ENCODE assay signal across 8 mouse cellular contexts in the genomic region with DNA sequence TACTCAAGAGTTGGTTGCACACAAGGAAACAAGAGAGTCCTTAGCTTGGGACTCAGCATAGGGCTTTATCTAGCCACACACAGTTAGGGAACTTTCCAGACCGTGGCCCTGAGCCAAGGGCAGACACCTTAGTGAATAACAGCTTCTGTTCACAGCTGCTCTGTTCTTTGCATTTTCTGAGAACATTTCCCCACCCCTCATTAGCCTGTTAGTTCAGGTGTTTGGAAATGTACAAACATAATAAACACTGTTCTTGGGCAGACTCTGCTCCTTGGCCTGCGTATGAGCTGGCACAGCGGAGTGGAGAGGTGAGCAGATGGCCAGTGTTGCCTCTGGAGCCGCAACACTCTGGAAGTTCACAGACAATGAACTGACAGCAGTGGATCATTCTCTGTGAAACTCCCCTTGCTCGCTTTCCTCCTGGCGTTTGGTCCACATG.
DNase-seq lines count a peak whose midpoint lies in the region; ATAC-seq and TF ChIP-seq lines count a peak whose summit lies in the region.

No protein-coding gene starts in this region.

- no peak for TF ChIP-seq CTCF in gastrocnemius, adult 2 months (IDR thresholded peaks at IDR 0.05)

- H3K36me3 ChIP-seq in liver, embryonic 16.5 days (ENCODE audit: control insufficient read depth, insufficient read depth) = no peaks in the 10 kb centered on the region
- H3K36me3 ChIP-seq in midbrain, embryonic 16.5 days (ENCODE audit: control insufficient read depth, insufficient read depth, low read length) = no peaks in the 10 kb centered on the region

- H3K9me3 ChIP-seq in liver, embryonic 16.5 days (replicated peaks; ENCODE audit: control insufficient read depth, low read length) = no peaks in the 10 kb centered on the region
- no peaks in the 10 kb centered on the region for H3K9me3 ChIP-seq in midbrain, embryonic 16.5 days (replicated peaks; ENCODE audit: control insufficient read depth, low read length, poor library complexity, severe bottlenecking)

- H3K27ac ChIP-seq in gastrocnemius, adult 2 months = peak overlapping the region; percentile 65
- H3K27ac ChIP-seq in liver, embryonic 16.5 days (ENCODE audit: low read length) = no peak overlapping the region
- no peak overlapping the region for H3K27ac ChIP-seq in midbrain, embryonic 16.5 days (ENCODE audit: low read length)

- ATAC-seq in liver, embryonic 16.5 days (ENCODE audit: low read depth) = peak; percentile 62; the same call in 1 of the 2 replicates
- no peak for ATAC-seq in midbrain, embryonic 16.5 days

- H3K4me1 ChIP-seq in liver, embryonic 16.5 days (ENCODE audit: control insufficient read depth, low read depth, low read length) = peaks cover 6% of the 10 kb centered on the region
- no peaks in the 10 kb centered on the region for H3K4me1 ChIP-seq in midbrain, embryonic 16.5 days (ENCODE audit: control insufficient read depth, insufficient read depth, low read length)

- no peak overlapping the region for H3K4me3 ChIP-seq in gastrocnemius, adult 2 months
- H3K4me3 ChIP-seq in liver, embryonic 16.5 days (ENCODE audit: low read depth, low read length) = no peak overlapping the region
- no peak overlapping the region for H3K4me3 ChIP-seq in midbrain, embryonic 16.5 days (ENCODE audit: low read depth, low read length)

- H3K27me3 ChIP-seq in liver, embryonic 16.5 days (ENCODE audit: control insufficient read depth, insufficient read depth, low read depth, low read length) = no peaks in the 10 kb centered on the region
- no peaks in the 10 kb centered on the region for H3K27me3 ChIP-seq in midbrain, embryonic 16.5 days (ENCODE audit: control insufficient read depth, insufficient read depth, low read depth, low read length)

- DNase-seq in gastrocnemius, adult 2 months = peak; percentile 54
- no peak for DNase-seq in gastrocnemius, postnatal 25 days
- DNase-seq in NIH3T3 (ENCODE audit: low read depth) = peak; percentile 11
- peak; percentile 23 to 28 for DNase-seq in heart, adult 9 months (ENCODE audit: low spot score in 2 of 2)
- no peak for DNase-seq in left cerebral cortex, postnatal 25 days (ENCODE audit: low spot score in 2 of 2)
- no peak for DNase-seq in ovary, adult 18-20 months (ENCODE audit: low spot score)

- H3K4me2 ChIP-seq in liver, embryonic 16.5 days (ENCODE audit: low read depth, low read length) = no peak overlapping the region
- H3K4me2 ChIP-seq in midbrain, embryonic 16.5 days (ENCODE audit: low read length) = no peak overlapping the region

- intact Hi-C loops in gastrocnemius, adult 2 months (cut with DNase I) = no loop called here
- intact Hi-C loops in left cerebral cortex, postnatal 25 days (cut with DNase I) = no loop called here

- H3K9ac ChIP-seq in liver, embryonic 16.5 days (ENCODE audit: low read depth, low read length) = no peak overlapping the region
- no peak overlapping the region for H3K9ac ChIP-seq in midbrain, embryonic 16.5 days (ENCODE audit: low read depth, low read length)

- WGBS in liver, embryonic 16.5 days (ENCODE audit: insufficient replicate concordance) = 66% methylated on average over 6 of the region's 6 CpGs
- 73% methylated on average over 6 of the region's 6 CpGs for WGBS in midbrain, embryonic 16.5 days

Comparison
In these comparisons a context has a peak if more than half of its experiments do, and no peak if none do; other contexts are left out.
1. DNase-seq: peak in gastrocnemius, adult 2 months (single experiment), NIH3T3 (single experiment) and heart, adult 9 months (2 of 2); none in gastrocnemius, postnatal 25 days (single experiment), left cerebral cortex, postnatal 25 days (0 of 2) and ovary, adult 18-20 months (single experiment).